Mouse (Mus musculus): ENCODE measurements around the gene Pou2f3. TPM values are rescaled to one million over a fixed set of nuclear protein-coding genes. Genes with fewer than 3 reads are reported as not detected.

Pou2f3 gene
- polyA plus RNA-seq, 1 experiment from 2014 or later, result not detected

GRCm38 (mm10) chr9:43238631-43239545 lies 28.7 kb upstream of the Pou2f3 start:
- Histone ChIP-seq H3K27ac (peak overlapping the region; percentile 76), H3K27me3 (peaks cover 34% of the 10 kb centered on the region), H3K9me3 (replicated peaks) (no peaks in the 10 kb centered on the region), H3K4me1 (peaks cover 21% of the 10 kb centered on the region), H3K4me2 (replicated peaks) (peak overlapping the region; percentile 74), H3K4me3 (peak overlapping the region; percentile 67), H3K36me3 (no peaks in the 10 kb centered on the region), H3K9ac (peak overlapping the region; percentile 69)
- ATAC-seq (ENCODE audit: low FRiP score), result no peak
- 1% methylated on average over 51 of the region's 51 CpGs for WGBS

GRCm38 (mm10) chr9:43238167-43238566 lies 28.0 kb upstream of the Pou2f3 start:
- Histone ChIP-seq H3K4me3 (peak overlapping the region; percentile 67), H3K27me3 (peaks cover 34% of the 10 kb centered on the region), H3K9me3 (replicated peaks) (no peaks in the 10 kb centered on the region), H3K9ac (no peak overlapping the region; the same call in 1 of the 2 replicates), H3K4me1 (peaks cover 21% of the 10 kb centered on the region), H3K27ac (no peak overlapping the region), H3K36me3 (no peaks in the 10 kb centered on the region), H3K4me2 (replicated peaks) (peak overlapping the region; percentile 74)
- WGBS, result 31% methylated on average over 2 of the region's 2 CpGs
- ATAC-seq (ENCODE audit: low FRiP score), result no peak

GRCm38 (mm10) chr9:43237111-43237775 lies 27.1 kb upstream of the Pou2f3 start:
- H3K4me3 ChIP-seq, result peak overlapping the region; percentile 67
- H3K27ac ChIP-seq, result no peak overlapping the region
- ATAC-seq (ENCODE audit: low FRiP score), result no peak
- no peaks in the 10 kb centered on the region for H3K9me3 ChIP-seq (replicated peaks)
- WGBS, result 51% methylated on average over 7 of the region's 7 CpGs
- peaks cover 26% of the 10 kb centered on the region for H3K4me1 ChIP-seq
- H3K27me3 ChIP-seq, result peaks cover 34% of the 10 kb centered on the region
- no peaks in the 10 kb centered on the region for H3K36me3 ChIP-seq
- H3K4me2 ChIP-seq (replicated peaks), result peak overlapping the region; percentile 74
- 0 out of 2 replicates have a peak overlapping the region, but pooled peaks have one; percentile 1 for H3K9ac ChIP-seq

GRCm38 (mm10) chr9:43236576-43236975 lies 26.4 kb upstream of the Pou2f3 start:
- no peak overlapping the region for H3K9ac ChIP-seq
- H3K4me2 ChIP-seq (replicated peaks), result no peak overlapping the region
- H3K36me3 ChIP-seq, result no peaks in the 10 kb centered on the region
- ATAC-seq (ENCODE audit: low FRiP score), result no peak
- H3K4me3 ChIP-seq, result no peak overlapping the region
- no peaks in the 10 kb centered on the region for H3K9me3 ChIP-seq (replicated peaks)
- H3K27ac ChIP-seq, result no peak overlapping the region
- H3K27me3 ChIP-seq, result peaks cover 34% of the 10 kb centered on the region
- WGBS, result 81% methylated on average over 7 of the region's 7 CpGs
- H3K4me1 ChIP-seq, result peaks cover 32% of the 10 kb centered on the region

- Histone ChIP-seq H3K27me3 (peaks cover 34% of the 10 kb centered on the region), H3K9ac (no peak overlapping the region), H3K36me3 (no peaks in the 10 kb centered on the region), H3K4me3 (no peak overlapping the region), H3K4me2 (replicated peaks) (no peak overlapping the region), H3K9me3 (replicated peaks) (no peaks in the 10 kb centered on the region), H3K4me1 (peaks cover 35% of the 10 kb centered on the region), H3K27ac (no peak overlapping the region)
- ATAC-seq (ENCODE audit: low FRiP score), result no peak
- 81% methylated on average over 1 of the region's 1 CpGs for WGBS
Measured at GRCm38 (mm10) chr9:43236106-43236505, 25.9 kb upstream of the Pou2f3 start.

GRCm38 (mm10) chr9:43235336-43235735 lies 25.2 kb upstream of the Pou2f3 start:
- H3K4me3 ChIP-seq, result no peak overlapping the region
- no peak overlapping the region for H3K4me2 ChIP-seq (replicated peaks)
- WGBS, result 87% methylated on average over 6 of the region's 6 CpGs
- H3K4me1 ChIP-seq, result peaks cover 34% of the 10 kb centered on the region
- no peaks in the 10 kb centered on the region for H3K9me3 ChIP-seq (replicated peaks)
- H3K9ac ChIP-seq, result no peak overlapping the region
- peaks cover 32% of the 10 kb centered on the region for H3K27me3 ChIP-seq
- no peaks in the 10 kb centered on the region for H3K36me3 ChIP-seq
- no peak for ATAC-seq (ENCODE audit: low FRiP score)
- H3K27ac ChIP-seq, result no peak overlapping the region

GRCm38 (mm10) chr9:43234496-43234895 lies 24.3 kb upstream of the Pou2f3 start:
- Histone ChIP-seq H3K27ac (no peak overlapping the region), H3K9ac (no peak overlapping the region), H3K27me3 (peaks cover 28% of the 10 kb centered on the region), H3K36me3 (no peaks in the 10 kb centered on the region), H3K4me3 (no peak overlapping the region), H3K4me1 (peaks cover 27% of the 10 kb centered on the region), H3K4me2 (replicated peaks) (no peak overlapping the region), H3K9me3 (replicated peaks) (no peaks in the 10 kb centered on the region)
- ATAC-seq (ENCODE audit: low FRiP score), result no peak
- 82% methylated on average over 5 of the region's 5 CpGs for WGBS

- H3K27me3 ChIP-seq, result peaks cover 18% of the 10 kb centered on the region
- H3K9ac ChIP-seq, result no peak overlapping the region
- 96% methylated on average over 1 of the region's 1 CpGs for WGBS
- ATAC-seq (ENCODE audit: low FRiP score), result no peak
- H3K36me3 ChIP-seq, result no peaks in the 10 kb centered on the region
- H3K27ac ChIP-seq, result no peak overlapping the region
- no peak overlapping the region for H3K4me3 ChIP-seq
- no peak overlapping the region for H3K4me2 ChIP-seq (replicated peaks)
- H3K9me3 ChIP-seq (replicated peaks), result no peaks in the 10 kb centered on the region
- H3K4me1 ChIP-seq, result peaks cover 26% of the 10 kb centered on the region
Measured at GRCm38 (mm10) chr9:43233515-43233914, 23.3 kb upstream of the Pou2f3 start.

GRCm38 (mm10) chr9:43233044-43233443 lies 22.9 kb upstream of the Pou2f3 start:
- no peak overlapping the region for H3K4me2 ChIP-seq (replicated peaks)
- peaks cover 22% of the 10 kb centered on the region for H3K4me1 ChIP-seq
- H3K9me3 ChIP-seq (replicated peaks), result no peaks in the 10 kb centered on the region
- no peaks in the 10 kb centered on the region for H3K36me3 ChIP-seq
- ATAC-seq (ENCODE audit: low FRiP score), result no peak
- WGBS, result 73% methylated on average over 5 of the region's 5 CpGs
- no peak overlapping the region for H3K4me3 ChIP-seq
- no peak overlapping the region for H3K9ac ChIP-seq
- H3K27me3 ChIP-seq, result peaks cover 13% of the 10 kb centered on the region
- H3K27ac ChIP-seq, result no peak overlapping the region

- no peak for ATAC-seq (ENCODE audit: low FRiP score)
- H3K9me3 ChIP-seq (replicated peaks), result no peaks in the 10 kb centered on the region
- no peaks in the 10 kb centered on the region for H3K36me3 ChIP-seq
- no peak overlapping the region for H3K27ac ChIP-seq
- no peak overlapping the region for H3K4me2 ChIP-seq (replicated peaks)
- H3K4me1 ChIP-seq, result peaks cover 20% of the 10 kb centered on the region
- WGBS, result 10% methylated on average over 5 of the region's 5 CpGs
- no peak overlapping the region for H3K4me3 ChIP-seq
- peaks cover 6% of the 10 kb centered on the region; the same call in 1 of the 2 replicates for H3K27me3 ChIP-seq
- H3K9ac ChIP-seq, result no peak overlapping the region
Measured at GRCm38 (mm10) chr9:43232286-43232685, 22.1 kb upstream of the Pou2f3 start.

- H3K27me3 ChIP-seq, result peaks cover 2% of the 10 kb centered on the region; the same call in 1 of the 2 replicates
- H3K4me1 ChIP-seq, result peaks cover 20% of the 10 kb centered on the region
- ATAC-seq (ENCODE audit: low FRiP score), result no peak
- no peak overlapping the region for H3K4me3 ChIP-seq
- no peaks in the 10 kb centered on the region for H3K36me3 ChIP-seq
- H3K4me2 ChIP-seq (replicated peaks), result no peak overlapping the region
- WGBS, result 72% methylated on average over 4 of the region's 4 CpGs
- H3K27ac ChIP-seq, result no peak overlapping the region
- no peaks in the 10 kb centered on the region for H3K9me3 ChIP-seq (replicated peaks)
- no peak overlapping the region for H3K9ac ChIP-seq
Measured at GRCm38 (mm10) chr9:43231805-43232204, 21.6 kb upstream of the Pou2f3 start.

- peak overlapping the region; percentile 62; the same call in 1 of the 2 replicates for H3K27ac ChIP-seq
- H3K36me3 ChIP-seq, result no peaks in the 10 kb centered on the region
- peaks cover 2% of the 10 kb centered on the region; the same call in 1 of the 2 replicates for H3K27me3 ChIP-seq
- no peaks in the 10 kb centered on the region for H3K9me3 ChIP-seq (replicated peaks)
- no peak overlapping the region for H3K4me2 ChIP-seq (replicated peaks)
- H3K4me3 ChIP-seq, result no peak overlapping the region
- H3K4me1 ChIP-seq, result peaks cover 20% of the 10 kb centered on the region
- 73% methylated on average over 4 of the region's 4 CpGs for WGBS
- no peak for ATAC-seq (ENCODE audit: low FRiP score)
- no peak overlapping the region for H3K9ac ChIP-seq
Measured at GRCm38 (mm10) chr9:43230886-43231285, 20.7 kb upstream of the Pou2f3 start.
